Mouse (Mus musculus): ENCODE data around the gene Map1s. TPM values are rescaled to one million over a fixed set of nuclear protein-coding genes. Genes with fewer than 3 reads are reported as not detected.

The Map1s gene
- total and polyA plus RNA-seq, 3 experiments = 9.5 to 51.4 (median 30.9) TPM

GRCm38 (mm10) chr8:70878178-70878577 is 27.6 kb upstream of the Map1s start:
- Histone ChIP-seq H3K4me1 (ENCODE audit: control insufficient read depth in 1 of 2, insufficient read depth in 2 of 2) (peaks cover 0 to 22% of the 10 kb centered on the region in 2 experiments; a peak in 2 of 4 replicates), H3K4me2 (ENCODE audit: insufficient read depth, low read depth, poor library complexity, severe bottlenecking) (no peak overlapping the region), H3K9ac (ENCODE audit: insufficient read depth, low read depth) (no peak overlapping the region), H3K4me3 (replicated peaks in 1 of 3; ENCODE audit: low read depth in 2 of 3, low read length in 2 of 3, poor library complexity in 1 of 3) (no peak overlapping the region), H3K9me3 (replicated peaks; ENCODE audit: low read length) (no peaks in the 10 kb centered on the region), H3K36me3 (replicated peaks in 1 of 2; ENCODE audit: control insufficient read depth in 1 of 2, insufficient read depth in 1 of 2, low read length in 1 of 2) (peaks cover 0 to 14% of the 10 kb centered on the region in 2 experiments), H3K27me3 (replicated peaks) (no peaks in the 10 kb centered on the region), H3K27ac (ENCODE audit: insufficient read depth, low read depth) (no peak overlapping the region), H3K79me2 (replicated peaks; ENCODE audit: control insufficient read depth, extremely low read depth, insufficient read depth, poor library complexity, severe bottlenecking) (no peaks in the 10 kb centered on the region)
- dilution Hi-C loops (cut with MboI; ENCODE audit: extremely low pct_ligation_motif_present, extremely low pct_unique_long_range_greater_than_20kb, low sequenced_read_pairs) = no loop called here
- no peak for DNase-seq (ENCODE audit: extremely low read depth)
- in situ Hi-C loops (cut with MboI; ENCODE audit: low pct_ligation_motif_present, low pct_unique_long_range_greater_than_20kb, low sequenced_read_pairs) = no loop called here
- TF ChIP-seq ZKSCAN1 (IDR thresholded peaks at IDR 0.05; ENCODE audit: borderline replicate concordance, low read depth, low read length) (no peak), POLR2A (IDR thresholded peaks at IDR 0.05; ENCODE audit: low read depth, low read length) (no peak), JUND (conservative IDR thresholded peaks at IDR 0.05; ENCODE audit: low read depth, low read length) (no peak)

DNA sequence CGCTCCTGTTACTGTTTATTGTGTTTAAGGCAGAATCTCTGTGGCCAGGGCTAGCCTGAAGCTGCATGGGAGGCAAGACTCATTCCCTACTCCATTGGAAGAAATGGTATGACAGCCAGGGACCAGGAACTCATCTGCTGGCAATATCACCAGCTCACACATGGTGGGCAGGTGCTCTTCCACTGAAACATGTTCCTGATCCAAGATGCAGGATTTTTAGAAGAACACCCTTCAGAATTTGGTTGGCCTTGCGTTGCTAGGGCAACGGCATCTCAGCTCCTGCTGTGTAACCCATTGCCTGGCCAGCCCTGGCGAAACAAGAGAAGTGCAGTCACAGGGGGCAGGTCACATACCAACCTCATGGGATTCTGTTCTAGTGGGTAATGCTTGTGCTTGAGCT is 26.2 kb upstream of the Map1s start:
- DNase-seq (ENCODE audit: extremely low read depth) = no peak
- dilution Hi-C loops (cut with MboI; ENCODE audit: extremely low pct_ligation_motif_present, extremely low pct_unique_long_range_greater_than_20kb, low sequenced_read_pairs) (no loop called here), in situ Hi-C loops (cut with MboI; ENCODE audit: low pct_ligation_motif_present, low pct_unique_long_range_greater_than_20kb, low sequenced_read_pairs) (no loop called here)
- Histone ChIP-seq H3K79me2 (replicated peaks; ENCODE audit: control insufficient read depth, extremely low read depth, insufficient read depth, poor library complexity, severe bottlenecking) (no peaks in the 10 kb centered on the region), H3K36me3 (replicated peaks in 1 of 2; ENCODE audit: control insufficient read depth in 1 of 2, insufficient read depth in 1 of 2, low read length in 1 of 2) (peaks cover 0 to 27% of the 10 kb centered on the region in 2 experiments), H3K9ac (ENCODE audit: insufficient read depth, low read depth) (no peak overlapping the region), H3K4me1 (ENCODE audit: control insufficient read depth in 1 of 2, insufficient read depth in 2 of 2) (peaks cover 0 to 20% of the 10 kb centered on the region in 2 experiments; a peak in 2 of 4 replicates), H3K9me3 (replicated peaks; ENCODE audit: low read length) (no peaks in the 10 kb centered on the region), H3K4me3 (replicated peaks in 1 of 3; ENCODE audit: low read depth in 2 of 3, low read length in 2 of 3, poor library complexity in 1 of 3) (no peak overlapping the region), H3K4me2 (ENCODE audit: insufficient read depth, low read depth, poor library complexity, severe bottlenecking) (no peak overlapping the region), H3K27me3 (replicated peaks) (no peaks in the 10 kb centered on the region), H3K27ac (ENCODE audit: insufficient read depth, low read depth) (no peak overlapping the region)
- TF ChIP-seq E2F4 (IDR thresholded peaks at IDR 0.05; ENCODE audit: insufficient replicate concordance, low read depth, low read length) = no peak
- no peak for TF ChIP-seq ZMIZ1 (IDR thresholded peaks at IDR 0.05; ENCODE audit: low read depth, low read length)
- TF ChIP-seq RAD21 (IDR thresholded peaks at IDR 0.05; ENCODE audit: low read depth, low read length) = no peak
- TF ChIP-seq USF1 (IDR thresholded peaks at IDR 0.05; ENCODE audit: low read depth, low read length) = no peak
- no peak for TF ChIP-seq SIN3A (IDR thresholded peaks at IDR 0.05; ENCODE audit: low read length)
- no peak for TF ChIP-seq ZNF384 (IDR thresholded peaks at IDR 0.05; ENCODE audit: low read depth, low read length)
- no peak for TF ChIP-seq CHD1 (IDR thresholded peaks at IDR 0.05; ENCODE audit: low read depth, low read length)
- no peak for TF ChIP-seq MAFK (IDR thresholded peaks at IDR 0.05; ENCODE audit: insufficient replicate concordance, low read length)
- no peak for TF ChIP-seq UBTF (IDR thresholded peaks at IDR 0.05; ENCODE audit: low read depth, low read length)
- TF ChIP-seq GABPA (IDR thresholded peaks at IDR 0.05; ENCODE audit: insufficient replicate concordance, low read depth, low read length) = no peak
- no peak for TF ChIP-seq TBP (conservative IDR thresholded peaks at IDR 0.05; ENCODE audit: low read depth, low read length)
- TF ChIP-seq NELFE (IDR thresholded peaks at IDR 0.05; ENCODE audit: low read depth, low read length) = no peak
- TF ChIP-seq ELF1 (IDR thresholded peaks at IDR 0.05; ENCODE audit: low read depth, low read length) = no peak
- no peak for TF ChIP-seq HCFC1 (IDR thresholded peaks at IDR 0.05; ENCODE audit: low read depth, low read length)
